Mouse (Mus musculus): Measurements from ENCODE around the gene Fam13c. TPM values are rescaled to one million over a fixed set of nuclear protein-coding genes. Genes with fewer than 3 reads are reported as not detected.

Fam13c gene
- polyA plus RNA-seq, 1 experiment, result not detected

DNA sequence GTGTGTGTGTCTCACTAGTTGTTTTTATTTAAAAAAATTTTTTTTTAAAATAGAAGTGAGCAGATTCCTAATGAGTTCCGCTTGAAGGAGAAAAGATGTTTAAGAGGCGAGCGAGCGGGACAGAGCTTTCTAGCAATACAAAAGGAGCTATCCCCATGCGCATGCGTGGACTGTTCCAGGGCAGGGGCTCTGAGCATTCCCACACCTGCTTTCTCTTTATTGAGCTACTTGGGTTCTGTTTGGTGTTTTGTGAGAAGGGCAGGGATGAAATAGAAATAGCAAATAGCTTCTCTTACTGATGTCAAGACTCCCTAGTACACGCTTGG is 45.0 kb downstream of the Fam13c start:
- no peak overlapping the region for H3K4me3 ChIP-seq (ENCODE audit: insufficient read depth, low read depth, low read length)
- 0 out of 2 replicates have a peak, but pooled peaks cover 4% of the 10 kb centered on the region for H3K4me1 ChIP-seq (ENCODE audit: control insufficient read depth, insufficient read depth, low read length)
- peak overlapping the region; percentile 25; the same call in 1 of the 2 replicates for H3K27ac ChIP-seq (ENCODE audit: insufficient read depth, low read depth, low read length)
- TF ChIP-seq CTCF (IDR thresholded peaks at IDR 0.05; ENCODE audit: insufficient read depth, low read depth, low read length) (no peak), POLR2A (IDR thresholded peaks at IDR 0.05; ENCODE audit: insufficient read depth, low read depth, low read length) (no peak)
- WGBS, result 36% methylated on average over 7 of the region's 7 CpGs

DNA sequence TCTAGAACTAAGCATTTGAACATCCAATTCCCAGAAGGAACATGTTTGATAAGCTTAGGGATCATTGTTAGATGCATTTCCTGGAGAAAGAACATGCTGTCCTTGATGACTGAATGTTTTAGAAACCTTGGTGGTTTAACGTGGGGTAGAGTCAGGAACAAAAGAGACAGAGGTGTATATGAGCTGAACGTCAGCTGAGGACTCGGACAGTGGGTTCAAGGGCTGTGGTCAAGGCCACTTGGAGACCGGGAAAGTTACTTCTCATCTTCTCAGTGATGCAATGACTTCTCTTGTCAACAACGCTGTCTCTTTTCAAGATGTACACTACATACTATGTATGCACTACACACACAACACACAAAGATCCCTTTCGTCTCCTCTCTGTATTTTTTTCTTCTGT is 46.4 kb downstream of the Fam13c start:
- TF ChIP-seq CTCF (IDR thresholded peaks at IDR 0.05; ENCODE audit: insufficient read depth, low read depth, low read length), result no peak
- TF ChIP-seq POLR2A (IDR thresholded peaks at IDR 0.05; ENCODE audit: insufficient read depth, low read depth, low read length), result no peak
- no peak overlapping the region for H3K4me3 ChIP-seq (ENCODE audit: insufficient read depth, low read depth, low read length)
- 0 out of 2 replicates have a peak, but pooled peaks cover under 1% of the 10 kb centered on the region for H3K4me1 ChIP-seq (ENCODE audit: control insufficient read depth, insufficient read depth, low read length)
- WGBS, result 89% methylated on average over 6 of the region's 6 CpGs
- no peak overlapping the region for H3K27ac ChIP-seq (ENCODE audit: insufficient read depth, low read depth, low read length)

- Histone ChIP-seq H3K27ac (ENCODE audit: insufficient read depth, low read depth, low read length) (0 out of 2 replicates have a peak overlapping the region, but pooled peaks have one; percentile 28), H3K4me1 (ENCODE audit: control insufficient read depth, insufficient read depth, low read length) (peaks cover 3% of the 10 kb centered on the region), H3K4me3 (ENCODE audit: insufficient read depth, low read depth, low read length) (no peak overlapping the region)
- whole genome bisulfite sequencing, result 74% methylated on average over 3 of the region's 3 CpGs
- TF ChIP-seq POLR2A (IDR thresholded peaks at IDR 0.05; ENCODE audit: insufficient read depth, low read depth, low read length) (no peak), CTCF (IDR thresholded peaks at IDR 0.05; ENCODE audit: insufficient read depth, low read depth, low read length) (no peak)
Measured at GRCm38 (mm10) chr10:70493891-70494290, 53.6 kb downstream of the Fam13c start.

- H3K27ac ChIP-seq (ENCODE audit: insufficient read depth, low read depth, low read length), result no peak overlapping the region; the same call in 1 of the 2 replicates
- WGBS, result 43% methylated on average over 2 of the region's 2 CpGs
- H3K4me3 ChIP-seq (ENCODE audit: insufficient read depth, low read depth, low read length), result no peak overlapping the region
- TF ChIP-seq CTCF (IDR thresholded peaks at IDR 0.05; ENCODE audit: insufficient read depth, low read depth, low read length), result no peak
- H3K4me1 ChIP-seq (ENCODE audit: control insufficient read depth, insufficient read depth, low read length), result peaks cover 3% of the 10 kb centered on the region
Measured at GRCm38 (mm10) chr10:70494441-70494840, 54.2 kb downstream of the Fam13c start.

- WGBS, result 81% methylated on average over 4 of the region's 4 CpGs
- Histone ChIP-seq H3K27ac (ENCODE audit: insufficient read depth, low read depth, low read length) (no peak overlapping the region), H3K4me3 (ENCODE audit: insufficient read depth, low read depth, low read length) (no peak overlapping the region), H3K4me1 (ENCODE audit: control insufficient read depth, insufficient read depth, low read length) (peaks cover 3% of the 10 kb centered on the region)
- TF ChIP-seq POLR2A (IDR thresholded peaks at IDR 0.05; ENCODE audit: insufficient read depth, low read depth, low read length), result no peak
Measured at GRCm38 (mm10) chr10:70495106-70496104, 55.1 kb downstream of the Fam13c start.

GRCm38 (mm10) chr10:70496938-70497337 is 56.7 kb downstream of the Fam13c start:
- Histone ChIP-seq H3K27ac (ENCODE audit: insufficient read depth, low read depth, low read length) (no peak overlapping the region), H3K4me1 (ENCODE audit: control insufficient read depth, insufficient read depth, low read length) (peaks cover 3% of the 10 kb centered on the region), H3K4me3 (ENCODE audit: insufficient read depth, low read depth, low read length) (no peak overlapping the region)
- TF ChIP-seq POLR2A (IDR thresholded peaks at IDR 0.05; ENCODE audit: insufficient read depth, low read depth, low read length) (no peak), CTCF (IDR thresholded peaks at IDR 0.05; ENCODE audit: insufficient read depth, low read depth, low read length) (no peak)

DNA sequence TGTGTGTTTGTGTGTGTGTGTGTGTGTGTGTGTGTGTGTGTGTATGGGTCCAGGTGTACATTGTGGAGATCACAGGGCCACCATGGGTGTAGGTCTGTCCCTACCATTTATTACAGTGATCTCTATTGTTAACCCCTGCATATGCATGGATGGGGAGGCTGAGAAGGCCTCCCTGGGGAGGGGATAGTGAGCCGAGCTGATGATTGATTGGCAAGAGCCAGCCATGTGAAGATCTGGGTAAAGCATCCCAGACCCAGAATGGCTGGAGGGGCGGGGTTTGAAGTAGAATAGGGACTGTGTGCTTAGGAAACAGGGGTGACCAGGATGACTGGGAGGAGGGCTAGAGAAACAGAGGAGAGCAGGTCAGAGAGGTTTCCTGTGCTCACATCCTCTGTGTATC is 58.0 kb downstream of the Fam13c start:
- Histone ChIP-seq H3K4me3 (ENCODE audit: insufficient read depth, low read depth, low read length) (no peak overlapping the region), H3K4me1 (ENCODE audit: control insufficient read depth, insufficient read depth, low read length) (peaks cover 3% of the 10 kb centered on the region), H3K27ac (ENCODE audit: insufficient read depth, low read depth, low read length) (no peak overlapping the region)
- 73% methylated on average over 2 of the region's 2 CpGs for WGBS
- TF ChIP-seq CTCF (IDR thresholded peaks at IDR 0.05; ENCODE audit: insufficient read depth, low read depth, low read length), result no peak
- TF ChIP-seq POLR2A (IDR thresholded peaks at IDR 0.05; ENCODE audit: insufficient read depth, low read depth, low read length), result no peak

DNA sequence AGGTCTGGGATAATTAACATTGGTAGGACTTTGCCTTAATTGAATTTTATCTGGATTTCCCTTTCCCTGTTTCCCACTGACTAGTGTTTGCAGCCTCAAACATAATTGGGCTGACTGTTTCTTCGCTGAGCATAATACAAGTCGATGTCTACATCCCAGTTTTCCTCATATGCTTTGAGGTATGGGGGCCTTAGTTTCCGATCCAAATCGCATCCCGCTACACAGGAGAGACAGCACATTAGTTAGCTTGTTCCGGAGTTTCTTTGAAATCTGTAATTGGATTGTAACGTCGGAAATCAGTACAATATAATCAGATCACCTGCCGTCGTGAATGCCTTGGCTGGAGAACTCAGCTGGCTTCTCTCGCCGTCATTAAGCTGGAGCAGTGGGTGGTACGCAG is 59.0 kb downstream of the Fam13c start:
- Histone ChIP-seq H3K4me1 (ENCODE audit: control insufficient read depth, insufficient read depth, low read length) (peaks cover 3% of the 10 kb centered on the region), H3K4me3 (ENCODE audit: insufficient read depth, low read depth, low read length) (no peak overlapping the region), H3K27ac (ENCODE audit: insufficient read depth, low read depth, low read length) (no peak overlapping the region)
- 27% methylated on average over 13 of the region's 13 CpGs for WGBS
- TF ChIP-seq POLR2A (IDR thresholded peaks at IDR 0.05; ENCODE audit: insufficient read depth, low read depth, low read length), result no peak
- no peak for TF ChIP-seq CTCF (IDR thresholded peaks at IDR 0.05; ENCODE audit: insufficient read depth, low read depth, low read length)

DNA sequence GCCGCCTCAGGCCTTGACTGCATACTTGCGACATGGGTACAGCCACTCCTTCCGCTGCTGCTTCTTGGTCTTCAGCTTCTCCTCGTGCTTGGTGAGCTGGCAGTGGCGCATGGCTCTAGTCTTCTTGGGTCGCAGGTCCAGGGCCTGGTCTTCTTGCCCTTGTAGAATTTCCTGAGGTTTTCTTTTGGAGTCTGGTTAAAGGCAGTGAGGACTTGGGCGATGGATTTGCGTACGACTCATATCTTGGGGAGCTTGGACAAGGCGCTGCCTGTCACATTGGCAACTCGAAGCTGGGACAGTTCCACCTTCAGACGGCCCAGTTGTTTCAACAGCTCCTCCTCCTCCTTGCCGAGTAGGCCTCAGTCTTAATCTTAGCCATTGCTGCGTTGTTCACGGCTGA is 64.6 kb downstream of the Fam13c start:
- WGBS, result 90% methylated on average over 15 of the region's 15 CpGs
- no peak for TF ChIP-seq CTCF (IDR thresholded peaks at IDR 0.05; ENCODE audit: insufficient read depth, low read depth, low read length)
- TF ChIP-seq POLR2A (IDR thresholded peaks at IDR 0.05; ENCODE audit: insufficient read depth, low read depth, low read length), result no peak
- peaks cover 19% of the 10 kb centered on the region for H3K4me1 ChIP-seq (ENCODE audit: control insufficient read depth, insufficient read depth, low read length)
- no peak overlapping the region for H3K27ac ChIP-seq (ENCODE audit: insufficient read depth, low read depth, low read length)
- H3K4me3 ChIP-seq (ENCODE audit: insufficient read depth, low read depth, low read length), result no peak overlapping the region

Measured in olfactory bulb, adult 2 months (tissue).